Mouse (Mus musculus) forebrain, embryonic 15.5 days (tissue): Measurements from ENCODE around the gene Gm28035. TPM values are rescaled to one million over a fixed set of nuclear protein-coding genes. Genes with fewer than 3 reads are reported as not detected.

Experiments used
- ATAC-seq: fragments of 200-750 bp; cut with Nextera tagmentation; replicated peaks from 2 replicates; pipeline ENCODE4 v1.8.0; 2017; ENCODE audit warnings: mild to moderate bottlenecking, moderate TSS enrichment, moderate library complexity
- H3K27ac ChIP-seq: fragments of 300-500 bp; sonication (generic); replicated peaks from 2 replicates; pipeline ENCODE4 v1.5.1; 2015; ENCODE audit warnings: mild to moderate bottlenecking, inconsistent platforms
- H3K27me3 ChIP-seq: fragments of 300-500 bp; sonication (generic); 2 replicates; pipeline ENCODE4 v1.6.1; 2015; ENCODE audit warnings: inconsistent platforms
- H3K36me3 ChIP-seq: fragments of 300-500 bp; sonication (generic); 2 replicates; pipeline ENCODE4 v1.6.1; 2015; ENCODE audit warnings: mild to moderate bottlenecking, inconsistent platforms
- H3K4me1 ChIP-seq: fragments of 300-500 bp; sonication (generic); 2 replicates; pipeline ENCODE4 v1.6.1; 2015; ENCODE audit warnings: inconsistent platforms
- H3K4me2 ChIP-seq: fragments of 300-500 bp; sonication (generic); replicated peaks from 2 replicates; pipeline ENCODE4 v1.6.1; 2015; ENCODE audit warnings: mild to moderate bottlenecking, inconsistent platforms
- H3K4me3 ChIP-seq: fragments of 300-500 bp; sonication (generic); 2 replicates; pipeline ENCODE4 v1.5.1; 2015; ENCODE audit warnings: mild to moderate bottlenecking, inconsistent platforms
- H3K9ac ChIP-seq: fragments of 300-500 bp; sonication (generic); replicated peaks from 2 replicates; pipeline ENCODE4 v1.6.1; 2015; ENCODE audit warnings: mild to moderate bottlenecking, inconsistent platforms
- H3K9me3 ChIP-seq: fragments of 300-500 bp; sonication (generic); 2 replicates; pipeline ENCODE4 v1.6.1; 2016; ENCODE audit warnings: inconsistent platforms
- WGBS: fragments of 180-500 bp; shearing (Covaris S2); methylation state at CpG from one replicate; pipeline ENCODE4 v1.1.7; 2015; ENCODE audit warnings: mixed read lengths; 5-methylcytosine and 5-hydroxymethylcytosine counted together
- polyA plus RNA-seq: library from polyadenylated mRNA; unstranded; fragments of >200 nt; fragmentation: Nextera tagmentation; extraction: Ambion mirVana; gene quantifications from 2 replicates; pipeline ENCODE4 v1.2.1, GENCODE M21; 2015

The Gm28035 gene
- polyA plus RNA-seq, 1 experiment from 2014 or later = 0.64 TPM

GRCm38 (mm10) chr2:30327276-30327675 lies 86.9 kb downstream of the Gm28035 start:
- WGBS = 93% methylated on average over 7 of the region's 7 CpGs
- H3K4me3 ChIP-seq = no peak overlapping the region
- no peak overlapping the region for H3K4me2 ChIP-seq
- H3K9me3 ChIP-seq = no peaks in the 10 kb centered on the region
- H3K9ac ChIP-seq = no peak overlapping the region
- no peaks in the 10 kb centered on the region for H3K4me1 ChIP-seq
- H3K27me3 ChIP-seq = no peaks in the 10 kb centered on the region
- ATAC-seq = no peak
- H3K36me3 ChIP-seq = peaks cover 93% of the 10 kb centered on the region
- no peak overlapping the region for H3K27ac ChIP-seq

GRCm38 (mm10) chr2:30328791-30329190 lies 88.4 kb downstream of the Gm28035 start:
- 88% methylated on average over 3 of the region's 3 CpGs for WGBS
- peaks cover 93% of the 10 kb centered on the region for H3K36me3 ChIP-seq
- H3K27ac ChIP-seq = no peak overlapping the region
- no peak overlapping the region for H3K9ac ChIP-seq
- no peaks in the 10 kb centered on the region for H3K9me3 ChIP-seq
- no peak for ATAC-seq
- H3K27me3 ChIP-seq = no peaks in the 10 kb centered on the region
- no peaks in the 10 kb centered on the region for H3K4me1 ChIP-seq
- no peak overlapping the region for H3K4me2 ChIP-seq
- H3K4me3 ChIP-seq = no peak overlapping the region

Other genes with a start within 250 kb of the Gm28035 start
- gene Wdr34, start 191.7 kb upstream of the Gm28035 start, polyA plus RNA-seq = 70.1 and 76.2 TPM in 2 replicates
- 445 and 449 TPM in 2 replicates for gene Set, start 183.2 kb upstream of the Gm28035 start, polyA plus RNA-seq
- gene Pkn3, start 162.9 kb upstream of the Gm28035 start, polyA plus RNA-seq = 3.5 and 3.9 TPM in 2 replicates
- gene Zdhhc12, start 146.9 kb upstream of the Gm28035 start, polyA plus RNA-seq = 16.7 and 18.6 TPM in 2 replicates
- gene Zer1, start 116.0 kb upstream of the Gm28035 start, polyA plus RNA-seq = 14.5 and 15.0 TPM in 2 replicates
- gene Tbc1d13, start 106.8 kb upstream of the Gm28035 start, polyA plus RNA-seq = 9.7 and 10.9 TPM in 2 replicates
- gene Endog, start 69.1 kb upstream of the Gm28035 start, polyA plus RNA-seq = 13.6 and 14.7 TPM in 2 replicates
- 62.4 and 63.3 TPM in 2 replicates for gene Spout1, start 62.1 kb upstream of the Gm28035 start, polyA plus RNA-seq
- 14.3 and 15.7 TPM in 2 replicates for gene Kyat1, start 34.7 kb upstream of the Gm28035 start, polyA plus RNA-seq
- 57.6 and 58.2 TPM in 2 replicates for gene Lrrc8a, start 2.9 kb upstream of the Gm28035 start, polyA plus RNA-seq
- 7.9 and 8.5 TPM in 2 replicates for gene Phyhd1, start 25.6 kb downstream of the Gm28035 start, polyA plus RNA-seq
- gene Gm28038, start 40.5 kb downstream of the Gm28035 start, polyA plus RNA-seq = not detected in 2 replicates
- 31.4 and 34.1 TPM in 2 replicates for gene Dolk, start 45.8 kb downstream of the Gm28035 start, polyA plus RNA-seq
- gene Nup188, start 45.8 kb downstream of the Gm28035 start, polyA plus RNA-seq = 22.0 and 23.5 TPM in 2 replicates
- gene Sh3glb2, start 118.8 kb downstream of the Gm28035 start, polyA plus RNA-seq = 160 and 165 TPM in 2 replicates
- gene Miga2, start 123.7 kb downstream of the Gm28035 start, polyA plus RNA-seq = 27.2 and 27.6 TPM in 2 replicates
- gene Dolpp1, start 151.7 kb downstream of the Gm28035 start, polyA plus RNA-seq = 60.0 and 60.3 TPM in 2 replicates
- gene Crat, start 175.2 kb downstream of the Gm28035 start, polyA plus RNA-seq = 20.5 and 22.6 TPM in 2 replicates
- gene Ptpa, start 175.5 kb downstream of the Gm28035 start, polyA plus RNA-seq = 146 and 152 TPM in 2 replicates
- 2.0 and 2.5 TPM in 2 replicates for gene Ier5l, start 233.7 kb downstream of the Gm28035 start, polyA plus RNA-seq